Mouse (Mus musculus) neural tube, embryonic 14.5 days (tissue): ENCODE results near the gene Ppt2. TPM values are rescaled to one million over a fixed set of nuclear protein-coding genes. Genes with fewer than 3 reads are reported as not detected.

Source experiments
- ATAC-seq: fragments of 200-750 bp; cut with Nextera tagmentation; 2 replicates; pipeline ENCODE4 v1.8.0; 2017; ENCODE audit warnings: low read depth, mild to moderate bottlenecking, moderate TSS enrichment, moderate library complexity
- H3K27ac ChIP-seq: fragments of 300-500 bp; sonication (generic); 2 replicates; pipeline ENCODE4 v1.5.1; 2014; ENCODE audit warnings: low read depth, mild to moderate bottlenecking, control low read depth, low read length, moderate library complexity, mixed read lengths
- H3K27me3 ChIP-seq: fragments of 300-500 bp; sonication (generic); 2 replicates; pipeline ENCODE4 v1.6.1; 2014; ENCODE audit warnings: low read length; ENCODE audit not compliant: control insufficient read depth, insufficient read depth
- H3K36me3 ChIP-seq: fragments of 300-500 bp; sonication (generic); 2 replicates; pipeline ENCODE4 v1.6.1; 2014; ENCODE audit warnings: low read length, mixed read lengths; ENCODE audit not compliant: control insufficient read depth, insufficient read depth
- H3K4me1 ChIP-seq: fragments of 300-500 bp; sonication (generic); 2 replicates; pipeline ENCODE4 v1.6.1; 2014; ENCODE audit warnings: low read length; ENCODE audit not compliant: control insufficient read depth, insufficient read depth
- H3K4me2 ChIP-seq: fragments of 300-500 bp; sonication (generic); 2 replicates; pipeline ENCODE4 v1.6.1; 2014; ENCODE audit warnings: mild to moderate bottlenecking, low read depth, low read length, control low read depth
- H3K4me3 ChIP-seq: fragments of 300-500 bp; sonication (generic); 2 replicates; pipeline ENCODE4 v1.5.1; 2014; ENCODE audit warnings: low read depth, low read length, control low read depth, mixed read lengths
- H3K9ac ChIP-seq: fragments of 300-500 bp; sonication (generic); replicated peaks from 2 replicates; pipeline ENCODE4 v1.6.1; 2014; ENCODE audit warnings: low read depth, mild to moderate bottlenecking, control low read depth, low read length, mixed read lengths
- H3K9me3 ChIP-seq: fragments of 300-500 bp; sonication (generic); 2 replicates; pipeline ENCODE4 v1.6.1; 2016; ENCODE audit warnings: low read length; ENCODE audit not compliant: control insufficient read depth
- WGBS: fragments of 180-500 bp; shearing (Covaris S2); extraction: QIAGEN DNeasy Blood & Tissue Kit; methylation state at CpG from one replicate; pipeline ENCODE4 v1.1.7; 2014; 5-methylcytosine and 5-hydroxymethylcytosine counted together
- polyA plus RNA-seq: library from polyadenylated mRNA; unstranded; fragments of >200 nt; fragmentation: Nextera tagmentation; extraction: Ambion mirVana; gene quantifications from 2 replicates; pipeline ENCODE4 v1.2.1, GENCODE M21; 2014

Gene Ppt2
- polyA plus RNA-seq, 1 experiment from 2014 or later = 25.4 TPM

GRCm38 (mm10) chr17:34624981-34625380 lies 3.3 kb downstream of the Ppt2 start:
- ATAC-seq = no peak

GRCm38 (mm10) chr17:34623161-34623560 lies 5.1 kb downstream of the Ppt2 start:
- no peak overlapping the region for H3K4me3 ChIP-seq
- no peak for ATAC-seq
- peaks cover 9% of the 10 kb centered on the region for H3K4me1 ChIP-seq
- H3K4me2 ChIP-seq = no peak overlapping the region
- no peaks in the 10 kb centered on the region for H3K27me3 ChIP-seq
- WGBS = 88% methylated on average over 9 of the region's 9 CpGs
- H3K9me3 ChIP-seq = no peaks in the 10 kb centered on the region
- no peak overlapping the region for H3K9ac ChIP-seq
- H3K27ac ChIP-seq = no peak overlapping the region
- peaks cover 2% of the 10 kb centered on the region; the same call in 1 of the 2 replicates for H3K36me3 ChIP-seq

More at GRCm38 (mm10) chr17:34624981-34625380, 3.3 kb downstream of the Ppt2 start:
- H3K4me2 ChIP-seq = no peak overlapping the region
- peaks cover under 1% of the 10 kb centered on the region; the same call in 1 of the 2 replicates for H3K27me3 ChIP-seq
- H3K36me3 ChIP-seq = peaks cover 2% of the 10 kb centered on the region; the same call in 1 of the 2 replicates
- WGBS = 95% methylated on average over 3 of the region's 3 CpGs
- H3K4me1 ChIP-seq = peaks cover 23% of the 10 kb centered on the region
- no peaks in the 10 kb centered on the region for H3K9me3 ChIP-seq
- no peak overlapping the region for H3K4me3 ChIP-seq
- no peak overlapping the region for H3K27ac ChIP-seq
- H3K9ac ChIP-seq = no peak overlapping the region

DNA sequence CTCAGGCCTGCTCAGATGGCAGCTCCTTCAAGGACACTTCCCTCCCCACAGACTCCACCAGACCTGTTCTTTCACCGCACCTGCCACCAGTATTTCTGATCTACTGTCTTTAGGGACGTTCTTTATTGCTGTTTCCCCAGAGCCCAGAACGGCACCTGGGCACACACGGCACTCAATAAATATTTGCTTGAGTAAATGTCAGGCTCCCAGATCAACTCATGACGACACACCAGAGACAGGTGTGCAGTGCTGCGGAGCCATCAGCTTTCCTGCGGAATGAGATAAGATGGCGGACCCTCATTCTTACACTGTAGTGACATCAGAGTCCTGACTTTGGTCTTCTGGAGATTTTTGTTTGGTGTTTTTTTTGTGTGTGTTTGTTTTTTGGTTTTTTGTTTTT lies 7.3 kb downstream of the Ppt2 start:
- H3K4me3 ChIP-seq = no peak overlapping the region
- H3K4me1 ChIP-seq = no peaks in the 10 kb centered on the region
- H3K27me3 ChIP-seq = no peaks in the 10 kb centered on the region
- no peak for ATAC-seq
- H3K36me3 ChIP-seq = peaks cover 10% of the 10 kb centered on the region
- H3K9ac ChIP-seq = no peak overlapping the region
- H3K4me2 ChIP-seq = no peak overlapping the region
- no peak overlapping the region for H3K27ac ChIP-seq
- 88% methylated on average over 8 of the region's 8 CpGs for WGBS
- H3K9me3 ChIP-seq = no peaks in the 10 kb centered on the region

DNA sequence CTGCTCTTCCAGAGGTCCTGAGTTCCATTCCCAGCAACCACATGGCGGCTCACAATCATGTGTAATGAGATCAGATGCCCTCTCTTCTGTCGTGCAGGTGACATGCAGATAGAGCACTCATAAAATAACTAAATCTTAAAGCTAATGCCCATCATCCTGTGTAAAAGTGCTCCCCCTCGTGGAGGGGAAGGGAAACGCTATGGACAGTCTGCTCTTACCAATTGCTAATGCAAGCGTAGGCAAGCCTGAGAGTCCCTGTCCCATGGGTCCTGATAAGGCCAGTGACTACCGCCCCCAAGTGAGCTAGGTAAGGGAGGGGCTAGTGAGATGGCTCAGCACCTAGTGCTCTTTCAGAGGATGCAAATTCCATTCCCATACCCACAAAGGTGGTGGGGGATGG lies 9.3 kb downstream of the Ppt2 start:
- no peaks in the 10 kb centered on the region for H3K9me3 ChIP-seq
- no peak overlapping the region for H3K27ac ChIP-seq
- ATAC-seq = no peak
- H3K4me3 ChIP-seq = no peak overlapping the region
- WGBS = 21% methylated on average over 6 of the region's 6 CpGs
- H3K4me1 ChIP-seq = no peaks in the 10 kb centered on the region
- H3K4me2 ChIP-seq = no peak overlapping the region
- H3K9ac ChIP-seq = no peak overlapping the region
- peaks cover 22% of the 10 kb centered on the region for H3K36me3 ChIP-seq
- no peaks in the 10 kb centered on the region for H3K27me3 ChIP-seq

DNA sequence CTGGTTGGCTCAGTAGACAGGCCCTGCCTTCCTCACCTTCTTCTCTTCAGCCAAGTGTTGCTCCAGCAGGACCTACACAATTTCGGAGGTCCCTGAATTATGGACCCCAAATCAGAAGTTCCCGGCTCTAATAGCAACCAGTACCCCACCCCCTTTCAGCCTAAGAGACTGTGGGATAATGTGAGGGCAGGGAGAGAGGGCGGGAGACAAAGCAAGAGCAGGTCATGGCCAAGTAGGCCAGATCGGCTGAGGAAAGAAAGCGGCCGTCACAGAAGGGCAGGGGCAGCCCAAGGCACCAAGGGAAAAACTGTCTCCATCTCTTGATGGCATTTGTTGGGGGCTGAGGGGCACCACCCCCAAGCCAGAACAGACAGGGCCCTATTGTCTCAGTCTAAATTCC lies 12.4 kb downstream of the Ppt2 start, which contains the start of gene Egfl8:
Gene Egfl8 (minus strand): TSS at position 101 of the 400 bp plus-strand sequence.
- no peak within 1 kb of the TSS for H3K9ac ChIP-seq
- H3K4me2 ChIP-seq = peak within 1 kb of the TSS; percentile 14; the same call in 1 of the 2 replicates
- peaks cover 38% of the 10 kb centered on the region for H3K36me3 ChIP-seq
- no peaks in the 10 kb centered on the region for H3K27me3 ChIP-seq
- no peak for ATAC-seq
- H3K9me3 ChIP-seq = no peaks in the 10 kb centered on the region
- H3K27ac ChIP-seq = no peak within 1 kb of the TSS
- H3K4me3 ChIP-seq = no peak within 1 kb of the TSS
- H3K4me1 ChIP-seq = no peaks in the 10 kb centered on the region
- WGBS = 57% methylated on average over 6 of the region's 6 CpGs

DNA sequence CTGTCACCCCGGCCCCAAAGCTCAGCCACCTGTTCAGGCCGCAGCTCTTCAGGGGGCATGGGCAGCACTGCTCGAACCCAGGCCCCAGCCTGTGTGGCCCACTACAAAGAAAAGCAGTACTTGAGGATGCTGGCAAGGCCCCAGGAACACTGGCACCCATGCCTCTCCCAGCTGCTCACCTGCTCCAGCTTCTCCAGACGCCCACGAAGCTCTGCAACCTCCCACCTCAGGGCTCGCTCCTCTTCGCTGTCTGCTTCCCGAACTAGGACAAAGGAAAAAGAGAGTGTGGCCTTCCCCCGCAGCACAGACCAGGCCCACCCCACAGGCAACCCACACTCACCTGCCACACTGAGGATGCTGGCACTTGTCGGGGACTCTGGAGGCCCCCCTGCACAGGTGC lies 14.5 kb downstream of the Ppt2 start:
- no peak overlapping the region for H3K9ac ChIP-seq
- H3K4me3 ChIP-seq = no peak overlapping the region
- peaks cover 43% of the 10 kb centered on the region for H3K36me3 ChIP-seq
- H3K4me2 ChIP-seq = no peak overlapping the region
- WGBS = 86% methylated on average over 10 of the region's 10 CpGs
- no peak overlapping the region for H3K27ac ChIP-seq
- H3K27me3 ChIP-seq = no peaks in the 10 kb centered on the region
- no peak for ATAC-seq
- no peaks in the 10 kb centered on the region for H3K9me3 ChIP-seq
- peaks cover under 1% of the 10 kb centered on the region; the same call in 1 of the 2 replicates for H3K4me1 ChIP-seq

DNA sequence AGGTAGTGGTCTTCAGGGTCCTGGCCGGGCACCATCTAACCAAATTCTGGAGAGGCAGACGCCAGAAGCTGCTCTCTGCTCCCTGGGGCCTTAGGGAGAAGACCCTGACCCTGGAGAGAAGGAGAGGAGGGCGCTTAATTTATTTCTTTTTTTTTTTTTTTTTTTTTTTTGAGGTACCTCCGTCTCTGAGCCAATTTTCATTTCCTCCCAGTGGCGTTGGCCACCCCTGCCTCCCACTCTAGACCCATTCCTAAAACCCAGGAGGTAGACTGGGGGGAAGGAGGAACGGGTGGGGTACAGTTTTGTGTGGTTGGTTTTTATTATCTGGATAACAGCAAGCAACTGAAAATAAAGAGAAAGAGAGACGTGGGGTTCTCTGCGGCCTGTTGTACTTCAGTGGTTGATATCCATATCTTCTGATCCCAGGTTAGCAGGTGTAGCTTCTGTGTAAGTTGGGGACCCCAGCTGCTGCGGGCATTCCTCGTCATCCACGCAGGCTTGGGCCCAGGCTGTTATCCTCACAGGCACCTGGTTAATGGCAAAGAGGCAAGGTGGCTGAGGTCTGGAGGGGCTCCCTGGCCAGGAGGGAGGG lies 15.2 kb downstream of the Ppt2 start:
- Histone ChIP-seq H3K9me3 (no peaks in the 10 kb centered on the region), H3K9ac (no peak overlapping the region), H3K27me3 (no peaks in the 10 kb centered on the region), H3K36me3 (peaks cover 43% of the 10 kb centered on the region), H3K4me3 (no peak overlapping the region), H3K4me2 (no peak overlapping the region), H3K4me1 (peaks cover 5% of the 10 kb centered on the region; the same call in 1 of the 2 replicates), H3K27ac (no peak overlapping the region)
- no peak for ATAC-seq
- WGBS = 90% methylated on average over 11 of the region's 11 CpGs

DNA sequence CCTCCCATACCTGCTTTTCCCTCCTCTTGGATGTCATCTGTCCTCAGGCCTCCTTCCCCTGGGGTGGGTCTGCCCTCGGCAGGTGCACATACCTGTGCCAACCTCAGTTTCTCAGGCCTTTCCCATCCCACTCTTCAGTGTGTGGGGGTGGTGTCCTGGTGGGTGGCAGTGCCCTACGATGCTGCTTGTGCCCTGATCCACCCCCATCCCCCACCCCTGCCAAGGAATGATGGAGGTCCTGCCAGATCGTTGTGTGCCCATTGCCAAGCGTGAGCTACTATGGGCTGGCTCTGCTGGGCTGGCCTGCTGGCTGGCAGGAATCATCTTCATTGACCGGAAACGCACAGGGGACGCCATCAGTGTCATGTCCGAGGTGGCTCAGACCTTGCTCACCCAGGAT lies 17.3 kb downstream of the Ppt2 start:
- no peak overlapping the region for H3K9ac ChIP-seq

GRCm38 (mm10) chr17:34607997-34608396 lies 20.3 kb downstream of the Ppt2 start:
- 86% methylated on average over 7 of the region's 7 CpGs for whole genome bisulfite sequencing
- H3K4me2 ChIP-seq = no peak overlapping the region
- no peak for ATAC-seq
- H3K36me3 ChIP-seq = peaks cover 22% of the 10 kb centered on the region
- no peaks in the 10 kb centered on the region for H3K27me3 ChIP-seq
- H3K4me1 ChIP-seq = peaks cover 16% of the 10 kb centered on the region
- no peak overlapping the region for H3K4me3 ChIP-seq
- no peaks in the 10 kb centered on the region for H3K9me3 ChIP-seq
- H3K9ac ChIP-seq = no peak overlapping the region
- no peak overlapping the region for H3K27ac ChIP-seq

More for the DNA sequence above, 17.3 kb downstream of the Ppt2 start:
- H3K4me3 ChIP-seq = no peak overlapping the region
- H3K36me3 ChIP-seq = peaks cover 36% of the 10 kb centered on the region
- H3K4me1 ChIP-seq = peaks cover 10% of the 10 kb centered on the region
- H3K27ac ChIP-seq = no peak overlapping the region
- WGBS = 93% methylated on average over 8 of the region's 8 CpGs
- no peaks in the 10 kb centered on the region for H3K27me3 ChIP-seq
- H3K4me2 ChIP-seq = no peak overlapping the region
- no peaks in the 10 kb centered on the region for H3K9me3 ChIP-seq
- no peak for ATAC-seq
